Mouse (Mus musculus) brain, embryonic 14.5 days (tissue): Measurements from ENCODE around the gene Gucd1. TPM values are rescaled to one million over a fixed set of nuclear protein-coding genes. Genes with fewer than 3 reads are reported as not detected.
A peak's percentile ranks its signal among the peaks of the same experiment; 100 is the strongest.

Experiments used
- DNase-seq: peaks from one replicate; pipeline ENCODE4 v3.0.0-alpha.2; 2011; ENCODE audit warnings: low read depth
- CTCF ChIP-seq: fragments of 200-500 bp; IDR thresholded peaks from 2 replicates; pipeline ENCODE4 v1.5.1; 2012; ENCODE audit warnings: inconsistent platforms, mild to moderate bottlenecking, moderate library complexity, borderline replicate concordance; ENCODE audit not compliant: insufficient read depth, insufficient read length; ENCODE audit errors: extremely low read depth
- POLR2A ChIP-seq: fragments of 200-500 bp; IDR thresholded peaks from 2 replicates; pipeline ENCODE4 v1.6.1; 2012; ENCODE audit warnings: mild to moderate bottlenecking, inconsistent platforms, borderline replicate concordance; ENCODE audit not compliant: poor library complexity, insufficient read depth, insufficient read length, severe bottlenecking; ENCODE audit errors: extremely low read depth
- polyA plus RNA-seq: library from polyadenylated mRNA; depleted of rRNA; stranded (reverse); fragments of >200 nt; gene quantifications from 2 replicates; pipeline ENCODE4 v1.2.3, GENCODE M21; 2012

The Gucd1 gene
- polyA plus RNA-seq, 1 experiment, result 33.2 TPM

GRCm38 (mm10) chr10:75407741-75408140, 110.0 kb downstream of the Gucd1 start:
- TF ChIP-seq POLR2A (no peak), CTCF (no peak)
- no peak for DNase-seq

- no peak for TF ChIP-seq POLR2A
- no peak for TF ChIP-seq CTCF
- peak; percentile 42 for DNase-seq
These were observed 111.0 kb downstream of the Gucd1 start for GRCm38 (mm10) chr10:75406755-75407154.

GRCm38 (mm10) chr10:75405916-75406315, 111.9 kb downstream of the Gucd1 start:
- TF ChIP-seq CTCF, result no peak
- DNase-seq, result no peak

DNA sequence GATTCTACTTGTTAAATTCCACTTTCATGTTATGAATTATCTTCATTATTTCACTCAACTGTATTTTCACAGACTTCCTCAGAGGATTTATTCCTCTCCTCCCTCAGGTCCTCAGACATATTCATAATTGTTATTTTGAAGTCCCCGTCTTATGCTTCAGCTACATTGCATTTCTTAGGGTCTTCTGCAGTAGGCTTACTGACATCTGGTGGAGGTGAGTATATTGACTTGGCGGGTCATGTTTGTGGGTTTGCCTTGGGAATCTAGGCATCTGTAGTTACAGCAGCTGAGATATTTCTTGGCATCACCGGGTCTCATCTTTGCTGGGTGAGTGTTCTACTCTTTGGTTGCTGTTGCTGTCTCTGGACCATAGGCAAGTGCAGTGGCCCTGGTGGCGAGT, 116.8 kb downstream of the Gucd1 start, which contains the start of gene Upb1:
Gene Upb1 (plus strand): TSS at position 158 of the 400 bp plus-strand sequence.
- TF ChIP-seq POLR2A, result no peak
- TF ChIP-seq CTCF, result no peak
- no peak for DNase-seq

DNA sequence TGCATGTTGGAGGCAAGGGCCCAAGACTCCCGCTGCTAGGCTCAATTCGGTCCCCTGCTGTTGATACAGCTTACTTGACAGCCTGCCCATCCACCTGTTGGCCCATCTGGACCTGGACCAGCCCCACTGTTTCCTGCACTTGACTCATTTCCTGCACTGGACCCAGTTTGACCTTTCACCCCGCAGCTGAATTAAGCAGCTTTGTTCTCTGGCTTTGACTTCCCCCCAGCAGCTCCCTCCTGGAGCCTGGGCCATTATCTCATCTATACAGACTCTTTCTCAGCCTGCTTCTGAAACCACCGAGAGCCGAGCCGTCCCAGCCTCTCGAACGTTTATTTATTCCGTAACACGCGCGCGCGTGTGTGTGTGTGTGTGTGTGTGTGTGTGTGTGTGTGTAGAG, 120.8 kb downstream of the Gucd1 start:
- TF ChIP-seq POLR2A, result no peak
- DNase-seq, result peak; percentile 47

GRCm38 (mm10) chr10:75394796-75395195, 123.0 kb downstream of the Gucd1 start:
- TF ChIP-seq CTCF, result no peak
- no peak for DNase-seq

- no peak for DNase-seq
- TF ChIP-seq POLR2A, result no peak
- TF ChIP-seq CTCF, result no peak
These were observed 126.9 kb downstream of the Gucd1 start for GRCm38 (mm10) chr10:75390832-75391231.

GRCm38 (mm10) chr10:75390156-75390555, 127.6 kb downstream of the Gucd1 start:
- no peak for TF ChIP-seq POLR2A

DNA sequence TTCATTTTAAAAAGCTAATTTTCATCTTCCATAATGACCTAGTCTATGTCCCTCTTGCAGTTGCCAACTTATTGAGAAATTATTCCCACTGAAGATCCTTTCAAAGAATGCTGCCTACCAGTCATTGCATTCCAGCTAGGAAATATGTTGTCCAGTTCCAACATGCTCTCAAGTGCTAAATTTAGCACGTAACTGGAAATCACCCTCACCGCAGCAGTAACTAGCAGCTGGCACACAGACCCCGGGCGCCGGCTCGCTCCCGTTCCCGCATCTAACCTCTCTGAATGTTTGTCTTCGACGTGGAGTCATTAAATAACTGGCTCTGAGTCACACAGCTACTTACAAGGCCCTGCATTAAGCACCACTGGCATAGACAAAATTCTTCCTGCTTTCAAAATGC, 139.1 kb downstream of the Gucd1 start:
- no peak for DNase-seq
- TF ChIP-seq CTCF, result no peak
- TF ChIP-seq POLR2A, result no peak

More at GRCm38 (mm10) chr10:75390156-75390555, 127.6 kb downstream of the Gucd1 start:
- no peak for DNase-seq

- peak; percentile 58 for DNase-seq
These were observed 144.0 kb downstream of the Gucd1 start for GRCm38 (mm10) chr10:75373655-75374351.

- peak; percentile 35 for DNase-seq
- TF ChIP-seq POLR2A, result no peak
- TF ChIP-seq CTCF, result no peak
These were observed 152.5 kb downstream of the Gucd1 start for GRCm38 (mm10) chr10:75365231-75365633.

DNA sequence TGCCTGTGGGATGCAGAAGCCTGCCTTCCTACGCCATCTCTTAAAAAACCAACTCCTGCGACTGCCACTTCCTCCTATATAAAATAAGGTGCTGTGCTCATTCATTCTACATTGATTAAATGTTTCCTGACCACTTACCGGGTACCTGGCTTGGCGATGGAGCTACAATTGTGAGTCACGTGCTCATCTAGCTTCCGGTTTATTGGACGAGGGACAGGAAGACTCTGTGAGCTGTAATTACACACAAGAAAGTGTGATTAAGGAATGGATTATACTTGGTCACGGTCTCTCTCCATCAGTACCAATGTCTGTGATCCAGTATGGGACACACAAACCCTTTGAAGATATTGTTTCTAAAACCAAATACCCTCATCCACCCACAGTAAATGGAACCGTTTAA, 153.0 kb downstream of the Gucd1 start:
- no peak for DNase-seq
- TF ChIP-seq CTCF (no peak), POLR2A (no peak)

GRCm38 (mm10) chr10:75364214-75364690, 153.5 kb downstream of the Gucd1 start:
- peak; percentile 87 for DNase-seq
